Mouse (Mus musculus) lung, postnatal 0 days (tissue): ENCODE results near the gene Hdc.
A peak's percentile ranks its signal among the peaks of the same experiment; 100 is the strongest.

Source experiments
- CTCF ChIP-seq: IDR thresholded peaks from 2 replicates; pipeline ENCODE4 v1.5.1; 2016; ENCODE audit warnings: antibody characterized with exemption, mild to moderate bottlenecking
- EP300 ChIP-seq: IDR thresholded peaks from 2 replicates; pipeline ENCODE4 v1.6.1; 2016; ENCODE audit warnings: antibody characterized with exemption, mild to moderate bottlenecking, control low read depth

DNA sequence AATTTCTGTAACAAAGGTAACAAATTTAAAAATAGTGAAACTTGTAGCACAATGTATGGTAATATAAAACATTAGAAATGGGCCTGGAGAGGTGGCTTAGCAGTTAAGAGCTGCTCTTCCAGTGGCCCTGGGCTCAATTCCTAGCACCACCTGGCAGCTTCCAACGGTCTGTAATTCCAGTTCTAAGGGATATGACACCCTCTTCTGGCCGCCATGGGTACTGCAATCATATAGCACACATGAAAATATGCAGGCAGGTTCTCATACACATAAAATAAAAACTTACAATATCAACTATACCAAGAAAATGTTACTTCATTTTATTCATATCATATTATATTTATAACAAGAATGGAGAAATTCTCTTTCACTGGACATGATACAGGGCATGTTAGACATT lies 21.2 kb upstream of the Hdc start:
- peak; percentile 27 for TF ChIP-seq CTCF
- no peak for TF ChIP-seq EP300
